Mouse (Mus musculus) heart, adult 2 months (tissue): Measurements from ENCODE around the gene Rin2. TPM values are rescaled to one million over a fixed set of nuclear protein-coding genes. Genes with fewer than 3 reads are reported as not detected.

Experiments
- DNase-seq, 2 experiments: peaks; one replicate each; pipeline ENCODE4 v3.0.0; 2021
- H3K27ac ChIP-seq: fragments of 200-600 bp; 2 replicates; pipeline ENCODE4 v1.8.1; 2022
- H3K27me3 ChIP-seq: fragments of 200-500 bp; 2 replicates; pipeline ENCODE4 v1.6.1; 2012; ENCODE audit warnings: mild to moderate bottlenecking, low read length, inconsistent platforms, mixed read lengths; ENCODE audit not compliant: control insufficient read depth, insufficient read depth
- H3K36me3 ChIP-seq: fragments of 200-500 bp; 2 replicates; pipeline ENCODE4 v1.6.1; 2012; ENCODE audit warnings: low read length, inconsistent platforms; ENCODE audit not compliant: control insufficient read depth, insufficient read depth
- H3K4me1 ChIP-seq: fragments of 200-500 bp; 2 replicates; pipeline ENCODE4 v1.6.1; 2011; ENCODE audit warnings: low read length; ENCODE audit not compliant: control insufficient read depth, insufficient read depth
- H3K4me3 ChIP-seq: fragments of 200-600 bp; 2 replicates; pipeline ENCODE4 v1.8.1; 2022
- H3K79me2 ChIP-seq: fragments of 200-500 bp; replicated peaks from 2 replicates; pipeline ENCODE4 v1.6.1; 2012; ENCODE audit warnings: mild to moderate bottlenecking, inconsistent platforms, low read length, moderate library complexity, mixed read lengths; ENCODE audit not compliant: control insufficient read depth, insufficient read depth
- H3K9ac ChIP-seq: fragments of 200-500 bp; 2 replicates; pipeline ENCODE4 v1.6.1; 2012; ENCODE audit warnings: low read depth, mild to moderate bottlenecking, control low read depth, inconsistent platforms, low read length, mixed read lengths
- CTCF ChIP-seq: fragments of 200-600 bp; IDR thresholded peaks from 2 replicates; pipeline ENCODE4 v1.8.1; 2022; ENCODE audit warnings: antibody characterized with exemption, mild to moderate bottlenecking, moderate library complexity
- EP300 ChIP-seq: fragments of 200-500 bp; IDR thresholded peaks from 2 replicates; pipeline ENCODE4 v1.6.1; 2011; ENCODE audit warnings: low read depth, low read length, control low read depth; ENCODE audit not compliant: insufficient read depth
- POLR2A ChIP-seq: fragments of 200-500 bp; IDR thresholded peaks from 2 replicates; pipeline ENCODE4 v1.6.1; 2011; ENCODE audit warnings: mild to moderate bottlenecking, low read depth, low read length, control low read depth; ENCODE audit not compliant: insufficient read depth
- WGBS: fragments of 180-500 bp; shearing (Covaris S2); methylation state at CpG from one replicate; pipeline ENCODE4 v1.1.7; 2018; 5-methylcytosine and 5-hydroxymethylcytosine counted together
- intact Hi-C: fragments of 180-260 bp; cut with DNase I; formaldehyde crosslinking; loops from one replicate; pipeline ENCODE4 v1.15.1; 2025
- polyA plus RNA-seq: library from polyadenylated mRNA; depleted of rRNA; stranded (reverse); fragments of >200 nt; gene quantifications from 2 replicates; pipeline ENCODE4 v1.2.3, GENCODE M21; 2012
- total RNA-seq, 2 experiments: library from RNA; stranded (reverse); gene quantifications; 2 replicates each; pipeline ENCODE4 v1.2.3; 2021

Gene Rin2
- total and polyA plus RNA-seq, 3 experiments = 9.0 to 20.2 (median 18.8) TPM

GRCm38 (mm10) chr2:145730189-145730880, 55.3 kb downstream of the Rin2 start:
- TF ChIP-seq EP300 (no peak), CTCF (no peak), POLR2A (no peak)
- WGBS = 70% methylated on average over 9 of the region's 9 CpGs
- Histone ChIP-seq H3K4me3 (no peak overlapping the region), H3K27me3 (no peaks in the 10 kb centered on the region), H3K36me3 (no peaks in the 10 kb centered on the region), H3K9ac (no peak overlapping the region), H3K79me2 (no peaks in the 10 kb centered on the region; the same call in 1 of the 2 replicates), H3K4me1 (no peaks in the 10 kb centered on the region), H3K27ac (no peak overlapping the region)
- intact Hi-C loops = no loop called here
- no peak for DNase-seq

- H3K9ac ChIP-seq = no peak overlapping the region
- no peak overlapping the region for H3K27ac ChIP-seq
- DNase-seq = no peak
- 88% methylated on average over 7 of the region's 7 CpGs for WGBS
- H3K36me3 ChIP-seq = no peaks in the 10 kb centered on the region
- H3K79me2 ChIP-seq = no peaks in the 10 kb centered on the region; the same call in 1 of the 2 replicates
- H3K27me3 ChIP-seq = no peaks in the 10 kb centered on the region
- H3K4me3 ChIP-seq = no peak overlapping the region
- no peaks in the 10 kb centered on the region for H3K4me1 ChIP-seq
- intact Hi-C loops = no loop called here
- TF ChIP-seq POLR2A (no peak), EP300 (no peak), CTCF (no peak)
Measured at GRCm38 (mm10) chr2:145730905-145731304, 55.9 kb downstream of the Rin2 start.

- Histone ChIP-seq H3K79me2 (no peaks in the 10 kb centered on the region), H3K4me3 (no peak overlapping the region), H3K9ac (no peak overlapping the region), H3K27ac (no peak overlapping the region), H3K27me3 (no peaks in the 10 kb centered on the region), H3K36me3 (no peaks in the 10 kb centered on the region), H3K4me1 (no peaks in the 10 kb centered on the region)
- WGBS = 76% methylated on average over 5 of the region's 5 CpGs
- no peak for DNase-seq
- intact Hi-C loops = no loop called here
- TF ChIP-seq EP300 = no peak
- TF ChIP-seq CTCF = no peak
- TF ChIP-seq POLR2A = no peak
Measured at GRCm38 (mm10) chr2:145735079-145735478, 60.1 kb downstream of the Rin2 start.

GRCm38 (mm10) chr2:145736543-145736942, 61.5 kb downstream of the Rin2 start:
- intact Hi-C loops = no loop called here
- no peaks in the 10 kb centered on the region for H3K79me2 ChIP-seq
- WGBS = 92% methylated on average over 1 of the region's 1 CpGs
- no peak overlapping the region for H3K9ac ChIP-seq
- no peaks in the 10 kb centered on the region for H3K36me3 ChIP-seq
- no peak overlapping the region for H3K4me3 ChIP-seq
- no peak for DNase-seq
- H3K27ac ChIP-seq = no peak overlapping the region
- no peaks in the 10 kb centered on the region for H3K4me1 ChIP-seq
- no peaks in the 10 kb centered on the region for H3K27me3 ChIP-seq
- TF ChIP-seq POLR2A = no peak
- TF ChIP-seq EP300 = no peak
- TF ChIP-seq CTCF = no peak

- Histone ChIP-seq H3K79me2 (no peaks in the 10 kb centered on the region), H3K36me3 (no peaks in the 10 kb centered on the region), H3K27me3 (no peaks in the 10 kb centered on the region), H3K27ac (no peak overlapping the region), H3K4me1 (no peaks in the 10 kb centered on the region), H3K9ac (no peak overlapping the region), H3K4me3 (no peak overlapping the region)
- intact Hi-C loops = no loop called here
- WGBS = 57% methylated on average over 5 of the region's 5 CpGs
- no peak for DNase-seq
- TF ChIP-seq EP300 = no peak
- TF ChIP-seq CTCF = no peak
- TF ChIP-seq POLR2A = no peak
Measured at GRCm38 (mm10) chr2:145737196-145737595, 62.2 kb downstream of the Rin2 start.

GRCm38 (mm10) chr2:145740729-145741128, 65.7 kb downstream of the Rin2 start:
- Histone ChIP-seq H3K79me2 (no peaks in the 10 kb centered on the region), H3K27me3 (no peaks in the 10 kb centered on the region), H3K36me3 (no peaks in the 10 kb centered on the region), H3K9ac (no peak overlapping the region), H3K4me3 (no peak overlapping the region), H3K4me1 (no peaks in the 10 kb centered on the region; the same call in 1 of the 2 replicates), H3K27ac (no peak overlapping the region)
- WGBS = 87% methylated on average over 5 of the region's 5 CpGs
- intact Hi-C loops = no loop called here
- DNase-seq = no peak
- TF ChIP-seq POLR2A = no peak
- no peak for TF ChIP-seq CTCF
